Mouse (Mus musculus) limb, embryonic 15.5 days (tissue): ENCODE measurements around the gene Ptdss2. TPM values are rescaled to one million over a fixed set of nuclear protein-coding genes. Genes with fewer than 3 reads are reported as not detected.

Experiments used
- ATAC-seq: fragments of 200-750 bp; cut with Nextera tagmentation; 2 replicates; pipeline ENCODE4 v1.8.0; 2017; ENCODE audit warnings: low read depth, moderate TSS enrichment; ENCODE audit not compliant: insufficient number of reproducible peaks, low FRiP score, low TSS enrichment
- H3K27ac ChIP-seq: fragments of 300-500 bp; sonication (generic); 2 replicates; pipeline ENCODE4 v1.5.1; 2015; ENCODE audit warnings: moderate library complexity, mild to moderate bottlenecking, inconsistent platforms
- H3K27me3 ChIP-seq: fragments of 300-500 bp; sonication (generic); 2 replicates; pipeline ENCODE4 v1.6.1; 2015; ENCODE audit warnings: inconsistent platforms
- H3K36me3 ChIP-seq: fragments of 300-500 bp; sonication (generic); 2 replicates; pipeline ENCODE4 v1.6.1; 2015; ENCODE audit warnings: inconsistent platforms
- H3K4me1 ChIP-seq: fragments of 300-500 bp; sonication (generic); 2 replicates; pipeline ENCODE4 v1.6.1; 2015; ENCODE audit warnings: inconsistent platforms
- H3K4me2 ChIP-seq: fragments of 300-500 bp; sonication (generic); 2 replicates; pipeline ENCODE4 v1.6.1; 2015; ENCODE audit warnings: mild to moderate bottlenecking, inconsistent platforms
- H3K4me3 ChIP-seq: fragments of 300-500 bp; sonication (generic); 2 replicates; pipeline ENCODE4 v1.5.1; 2015; ENCODE audit warnings: mild to moderate bottlenecking, inconsistent platforms
- H3K9ac ChIP-seq: fragments of 300-500 bp; sonication (generic); 2 replicates; pipeline ENCODE4 v1.6.1; 2015; ENCODE audit warnings: inconsistent platforms
- H3K9me3 ChIP-seq: fragments of 300-500 bp; sonication (generic); 2 replicates; pipeline ENCODE4 v1.6.1; 2016; ENCODE audit warnings: inconsistent platforms
- WGBS: fragments of 180-500 bp; shearing (Covaris S2); methylation state at CpG from one replicate; pipeline ENCODE4 v1.1.7; 2015; 5-methylcytosine and 5-hydroxymethylcytosine counted together
- polyA plus RNA-seq: library from polyadenylated mRNA; unstranded; fragments of >200 nt; fragmentation: Nextera tagmentation; extraction: Ambion mirVana; gene quantifications from 2 replicates; pipeline ENCODE4 v1.2.1, GENCODE M21; 2015

Gene Ptdss2
- polyA plus RNA-seq, 1 experiment from 2014 or later = 70.0 TPM

DNA sequence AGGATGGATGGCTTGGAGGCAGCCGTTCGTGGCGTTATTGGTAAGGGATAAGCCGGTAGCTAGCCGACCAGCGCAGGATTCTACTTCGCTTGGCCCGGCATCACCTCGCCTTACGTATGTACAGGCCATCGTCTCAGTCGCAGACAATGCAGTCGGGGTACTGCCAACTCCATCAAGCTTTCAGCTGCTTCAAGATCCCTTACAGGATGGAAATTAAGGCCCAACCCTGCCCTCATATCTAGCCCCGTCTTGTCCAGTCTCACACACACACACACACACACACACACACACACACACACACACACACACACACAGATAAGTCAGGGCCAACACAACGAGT lies 1.3 kb downstream of the Ptdss2 start:
- ATAC-seq = no peak
- H3K4me3 ChIP-seq = peak overlapping the region; percentile 66
- peak overlapping the region; percentile 57 for H3K9ac ChIP-seq
- no peaks in the 10 kb centered on the region for H3K9me3 ChIP-seq
- no peaks in the 10 kb centered on the region for H3K27me3 ChIP-seq
- 2% methylated on average over 15 of the region's 15 CpGs for WGBS
- H3K27ac ChIP-seq = peak overlapping the region; percentile 84
- H3K4me1 ChIP-seq = peaks cover 10% of the 10 kb centered on the region
- H3K36me3 ChIP-seq = no peaks in the 10 kb centered on the region
- peak overlapping the region; percentile 70 for H3K4me2 ChIP-seq

DNA sequence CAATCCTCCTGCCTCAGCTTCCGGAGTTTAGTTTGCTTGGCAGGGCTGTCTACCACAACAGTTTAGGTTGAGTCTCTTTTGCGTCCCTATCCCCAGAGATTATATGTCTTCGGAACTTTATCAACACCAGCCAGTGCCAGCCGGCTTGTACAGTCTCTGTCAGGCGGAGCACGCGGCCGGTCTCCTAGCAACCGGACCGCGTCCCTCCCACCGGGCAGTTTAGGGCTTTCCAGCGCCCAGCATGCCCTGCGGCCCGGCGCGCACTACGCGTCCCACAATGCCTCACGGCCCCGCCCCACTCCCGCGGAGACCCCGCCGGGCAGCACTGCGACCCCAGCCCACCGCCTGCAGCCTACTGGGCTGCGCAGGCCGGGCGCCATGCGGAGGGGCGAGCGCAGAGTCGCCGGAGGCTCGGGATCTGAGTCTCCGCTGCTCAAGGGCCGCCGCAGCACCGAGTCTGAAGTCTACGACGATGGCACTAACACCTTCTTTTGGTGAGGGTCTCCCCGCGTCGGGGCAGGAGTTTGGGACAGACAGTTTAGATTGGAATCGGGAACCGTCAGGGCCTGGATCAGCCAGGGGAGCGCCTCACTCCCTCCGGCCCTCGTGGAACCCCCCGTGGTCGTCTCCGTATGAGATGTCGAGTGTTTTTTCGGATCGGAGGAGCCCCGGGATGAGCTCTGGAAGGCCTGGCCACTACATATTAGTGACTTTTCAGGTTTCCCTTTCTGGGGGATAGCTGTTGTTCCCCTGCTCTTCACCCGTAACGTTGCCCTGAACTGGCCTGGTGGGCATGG lies 9.0 kb downstream of the Ptdss2 start:
- Histone ChIP-seq H3K4me3 (peak overlapping the region; percentile 96), H3K4me2 (peak overlapping the region; percentile 77), H3K36me3 (peaks cover 15% of the 10 kb centered on the region), H3K27ac (peak overlapping the region; percentile 81), H3K27me3 (no peaks in the 10 kb centered on the region), H3K9me3 (no peaks in the 10 kb centered on the region), H3K4me1 (peaks cover 16% of the 10 kb centered on the region), H3K9ac (peak overlapping the region; percentile 93)
- peak; percentile 92 for ATAC-seq
- WGBS = under 1% methylated on average over 59 of the region's 59 CpGs

DNA sequence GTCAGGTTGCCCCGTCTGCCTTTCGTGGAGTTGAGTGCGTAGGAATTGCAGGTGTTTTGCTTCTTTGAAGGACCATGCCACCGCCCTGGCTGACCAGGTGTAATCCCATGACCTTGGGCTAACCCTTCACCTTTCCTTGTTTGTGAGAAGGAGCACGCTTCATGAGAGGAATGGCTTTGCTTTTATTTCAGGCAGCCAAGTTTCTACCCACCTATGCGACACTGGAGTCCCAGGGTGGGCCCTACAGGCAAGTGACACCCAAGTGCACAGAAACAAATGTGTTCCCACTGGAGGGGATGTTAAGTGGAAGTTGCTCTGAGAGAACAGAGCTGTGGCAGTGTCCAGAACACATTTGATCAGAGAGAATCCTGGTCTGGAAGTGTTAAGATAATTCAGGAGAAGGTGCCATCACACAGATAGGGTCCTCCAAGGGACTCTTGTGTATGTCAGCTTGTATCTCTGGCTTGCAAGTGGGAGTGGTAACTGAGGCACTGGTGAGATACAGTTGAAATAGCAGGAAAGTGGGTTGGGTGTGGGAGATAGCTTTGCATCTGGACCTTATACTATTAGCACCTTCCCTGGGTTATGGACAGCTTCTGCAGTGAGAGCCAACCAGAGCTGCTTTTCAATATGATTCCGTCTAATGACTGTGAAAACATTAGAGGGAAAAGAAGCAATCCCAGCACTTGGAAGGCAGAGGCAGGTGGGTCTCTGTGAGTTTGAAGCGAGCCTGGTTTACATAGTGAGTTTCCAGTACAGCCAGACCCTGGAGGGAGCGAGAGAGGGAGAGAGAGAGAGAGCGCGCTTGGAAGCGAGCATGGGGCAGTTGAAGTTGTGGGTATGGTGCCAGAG lies 9.9 kb downstream of the Ptdss2 start:
- Histone ChIP-seq H3K4me3 (peak overlapping the region; percentile 96), H3K9me3 (no peaks in the 10 kb centered on the region), H3K4me2 (peak overlapping the region; percentile 77), H3K36me3 (peaks cover 24% of the 10 kb centered on the region), H3K27me3 (no peaks in the 10 kb centered on the region), H3K27ac (peak overlapping the region; percentile 81; the same call in 1 of the 2 replicates), H3K4me1 (peaks cover 16% of the 10 kb centered on the region), H3K9ac (peak overlapping the region; percentile 93)
- ATAC-seq = no peak
- WGBS = 57% methylated on average over 12 of the region's 12 CpGs

GRCm38 (mm10) chr7:141141326-141141725 lies 19.1 kb downstream of the Ptdss2 start:
- no peaks in the 10 kb centered on the region for H3K27me3 ChIP-seq
- H3K4me2 ChIP-seq = no peak overlapping the region
- no peak for ATAC-seq
- no peaks in the 10 kb centered on the region for H3K4me1 ChIP-seq
- no peak overlapping the region for H3K9ac ChIP-seq
- peaks cover 40% of the 10 kb centered on the region for H3K36me3 ChIP-seq
- no peaks in the 10 kb centered on the region for H3K9me3 ChIP-seq
- no peak overlapping the region for H3K27ac ChIP-seq
- 95% methylated on average over 4 of the region's 4 CpGs for WGBS
- H3K4me3 ChIP-seq = no peak overlapping the region

DNA sequence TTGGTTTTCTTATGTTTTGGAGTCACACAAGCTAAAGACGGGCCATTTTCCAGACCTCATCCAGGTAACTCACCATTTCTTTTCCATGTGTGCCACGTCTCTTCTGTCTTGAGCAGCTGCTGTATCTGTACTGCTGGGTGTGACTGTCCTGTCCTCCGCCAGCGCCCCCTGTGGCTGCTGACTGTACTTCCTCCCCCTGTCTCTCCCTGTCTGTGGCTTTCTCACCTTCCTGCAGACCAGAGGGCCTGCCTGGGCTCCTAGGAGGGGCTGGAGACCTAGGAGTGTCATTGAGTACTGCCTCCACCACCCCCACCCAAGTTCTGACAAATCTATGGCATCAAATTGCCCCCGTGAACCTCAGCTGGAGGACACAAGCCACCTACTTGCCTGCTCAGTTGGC lies 20.9 kb downstream of the Ptdss2 start:
- Histone ChIP-seq H3K27ac (no peak overlapping the region), H3K9me3 (no peaks in the 10 kb centered on the region), H3K4me2 (no peak overlapping the region), H3K4me3 (no peak overlapping the region), H3K4me1 (no peaks in the 10 kb centered on the region), H3K9ac (no peak overlapping the region), H3K36me3 (peaks cover 34% of the 10 kb centered on the region; the same call in 1 of the 2 replicates), H3K27me3 (no peaks in the 10 kb centered on the region)
- 53% methylated on average over 5 of the region's 5 CpGs for WGBS
- no peak for ATAC-seq

- H3K27ac ChIP-seq = no peak overlapping the region
- no peak overlapping the region for H3K9ac ChIP-seq
- H3K4me1 ChIP-seq = no peaks in the 10 kb centered on the region
- no peak for ATAC-seq
- 85% methylated on average over 2 of the region's 2 CpGs for WGBS
- no peaks in the 10 kb centered on the region for H3K27me3 ChIP-seq
- no peak overlapping the region for H3K4me2 ChIP-seq
- H3K9me3 ChIP-seq = no peaks in the 10 kb centered on the region
- H3K4me3 ChIP-seq = no peak overlapping the region
- H3K36me3 ChIP-seq = peaks cover 30% of the 10 kb centered on the region; the same call in 1 of the 2 replicates
These were observed 21.7 kb downstream of the Ptdss2 start for GRCm38 (mm10) chr7:141143861-141144260.

DNA sequence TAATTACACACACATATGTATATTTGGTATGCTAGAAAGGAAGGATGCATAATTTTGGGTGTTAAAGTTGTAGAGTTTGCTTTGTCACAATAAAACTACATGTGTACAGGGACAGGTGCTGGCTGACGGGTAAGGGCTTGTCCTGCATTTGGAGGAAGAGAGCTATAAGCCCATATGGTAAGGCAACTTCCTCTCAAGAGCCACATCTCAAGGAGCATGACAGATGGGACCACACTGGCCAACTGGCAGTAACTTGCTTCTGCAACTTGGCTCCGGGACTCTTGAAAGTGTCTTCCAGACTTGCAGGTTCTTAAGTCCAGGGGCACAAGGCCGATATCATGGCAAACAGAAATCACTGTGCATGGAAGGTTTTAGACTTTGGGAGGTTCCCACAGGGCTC lies 22.5 kb downstream of the Ptdss2 start:
- H3K36me3 ChIP-seq = peaks cover 26% of the 10 kb centered on the region; the same call in 1 of the 2 replicates
- no peaks in the 10 kb centered on the region for H3K9me3 ChIP-seq
- ATAC-seq = no peak
- H3K4me1 ChIP-seq = no peaks in the 10 kb centered on the region
- no peak overlapping the region for H3K4me2 ChIP-seq
- WGBS = 89% methylated on average over 3 of the region's 3 CpGs
- H3K4me3 ChIP-seq = no peak overlapping the region
- no peak overlapping the region for H3K9ac ChIP-seq
- H3K27ac ChIP-seq = no peak overlapping the region
- no peaks in the 10 kb centered on the region for H3K27me3 ChIP-seq

GRCm38 (mm10) chr7:141145403-141145802 lies 23.2 kb downstream of the Ptdss2 start:
- Histone ChIP-seq H3K36me3 (peaks cover 26% of the 10 kb centered on the region; the same call in 1 of the 2 replicates), H3K9me3 (no peaks in the 10 kb centered on the region), H3K27ac (no peak overlapping the region), H3K4me1 (no peaks in the 10 kb centered on the region), H3K27me3 (no peaks in the 10 kb centered on the region), H3K4me2 (no peak overlapping the region), H3K4me3 (no peak overlapping the region), H3K9ac (no peak overlapping the region)
- no peak for ATAC-seq
- 79% methylated on average over 1 of the region's 1 CpGs for WGBS

GRCm38 (mm10) chr7:141146043-141146595 lies 23.9 kb downstream of the Ptdss2 start:
- H3K27me3 ChIP-seq = no peaks in the 10 kb centered on the region
- no peak for ATAC-seq
- H3K9ac ChIP-seq = no peak overlapping the region
- WGBS = 89% methylated on average over 12 of the region's 12 CpGs
- H3K4me1 ChIP-seq = no peaks in the 10 kb centered on the region
- no peak overlapping the region for H3K27ac ChIP-seq
- H3K4me3 ChIP-seq = no peak overlapping the region
- no peaks in the 10 kb centered on the region for H3K9me3 ChIP-seq
- peaks cover 29% of the 10 kb centered on the region for H3K36me3 ChIP-seq
- H3K4me2 ChIP-seq = no peak overlapping the region

DNA sequence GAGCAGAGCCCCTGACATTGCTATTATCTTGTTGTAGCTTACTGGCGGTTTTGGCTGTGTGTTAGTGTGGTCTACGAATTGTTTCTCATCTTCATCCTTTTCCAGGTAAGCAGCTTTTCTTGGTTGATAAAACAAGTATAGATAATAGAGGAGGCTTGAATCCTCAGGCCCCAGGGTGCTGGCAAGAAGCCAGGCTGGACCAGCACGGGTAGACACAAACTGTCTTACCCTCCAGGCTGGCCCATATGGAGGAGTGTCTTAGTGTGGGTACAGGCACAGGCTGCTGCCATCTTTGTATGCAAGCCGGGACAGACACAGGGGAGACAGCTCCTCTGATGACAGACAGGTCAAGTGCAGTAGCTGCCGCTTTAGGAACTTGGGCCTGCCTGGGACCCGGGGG lies 24.9 kb downstream of the Ptdss2 start:
- H3K4me3 ChIP-seq = no peak overlapping the region
- no peak overlapping the region for H3K27ac ChIP-seq
- no peaks in the 10 kb centered on the region for H3K9me3 ChIP-seq
- no peaks in the 10 kb centered on the region for H3K27me3 ChIP-seq
- H3K36me3 ChIP-seq = peaks cover 38% of the 10 kb centered on the region
- no peak overlapping the region for H3K4me2 ChIP-seq
- ATAC-seq = no peak
- WGBS = 82% methylated on average over 6 of the region's 6 CpGs
- H3K4me1 ChIP-seq = no peaks in the 10 kb centered on the region
- H3K9ac ChIP-seq = no peak overlapping the region

DNA sequence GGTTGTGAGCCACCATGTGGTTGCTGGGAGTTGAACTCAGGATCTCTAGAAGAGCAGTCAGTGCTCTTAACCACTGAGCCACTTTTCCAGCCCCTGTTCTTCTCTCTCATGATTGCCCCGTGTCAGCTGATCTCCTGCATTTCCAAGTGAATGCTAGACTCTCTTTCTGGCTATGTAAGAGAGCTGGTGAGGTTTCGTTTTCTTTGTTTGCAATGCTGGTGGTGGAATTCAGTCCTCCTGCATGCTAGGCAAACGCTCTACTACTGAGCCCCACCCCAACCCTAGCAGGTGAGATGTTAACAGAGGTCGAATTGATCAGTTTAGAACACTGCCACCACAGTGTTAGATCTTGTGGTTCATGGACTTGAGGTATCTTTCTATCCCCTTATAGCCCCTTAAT lies 26.5 kb downstream of the Ptdss2 start:
- Histone ChIP-seq H3K36me3 (peaks cover 47% of the 10 kb centered on the region), H3K9me3 (no peaks in the 10 kb centered on the region), H3K4me1 (no peaks in the 10 kb centered on the region), H3K27ac (no peak overlapping the region), H3K4me3 (no peak overlapping the region), H3K9ac (no peak overlapping the region), H3K4me2 (no peak overlapping the region), H3K27me3 (no peaks in the 10 kb centered on the region)
- ATAC-seq = no peak
- 72% methylated on average over 4 of the region's 4 CpGs for WGBS

- Histone ChIP-seq H3K4me3 (no peak overlapping the region), H3K4me2 (no peak overlapping the region), H3K36me3 (peaks cover 85% of the 10 kb centered on the region), H3K9me3 (no peaks in the 10 kb centered on the region), H3K27ac (no peak overlapping the region), H3K9ac (no peak overlapping the region), H3K4me1 (no peaks in the 10 kb centered on the region), H3K27me3 (no peaks in the 10 kb centered on the region)
- 0 out of 2 replicates have a peak, but pooled peaks have one; percentile 20 for ATAC-seq
- WGBS = 81% methylated on average over 9 of the region's 9 CpGs
These were observed 33.2 kb downstream of the Ptdss2 start for GRCm38 (mm10) chr7:141155362-141155761.
